ENCODE assay signal across 8 mouse cellular contexts in genomic region chr7:72305971-72306370, GRCm38 (mm10). TPM values are rescaled to one million over a fixed set of nuclear protein-coding genes. Genes with fewer than 3 reads are reported as not detected.
DNase-seq lines count a peak whose midpoint lies in the region; ATAC-seq lines count a peak whose summit lies in the region.

No protein-coding gene starts in this region.

- H3K4me3 ChIP-seq in megakaryocyte, embryonic 14.5 days (replicated peaks): peak overlapping the region; percentile 94
- H3K4me3 ChIP-seq in forebrain, embryonic 13.5 days: peak overlapping the region; percentile 41
- peak overlapping the region; percentile 58 for H3K4me3 ChIP-seq in kidney, embryonic 14.5 days (ENCODE audit: low read length)

- H3K27me3 ChIP-seq in megakaryocyte, embryonic 14.5 days (replicated peaks): peaks cover 11% of the 10 kb centered on the region
- peaks cover 32% of the 10 kb centered on the region for H3K27me3 ChIP-seq in forebrain, embryonic 13.5 days
- 0 out of 2 replicates have a peak, but pooled peaks cover 3% of the 10 kb centered on the region for H3K27me3 ChIP-seq in kidney, embryonic 14.5 days (ENCODE audit: control insufficient read depth, insufficient read depth, low read length)

- H3K4me2 ChIP-seq in forebrain, embryonic 13.5 days: peak overlapping the region; percentile 90
- H3K4me2 ChIP-seq in kidney, embryonic 14.5 days (replicated peaks; ENCODE audit: low read depth, low read length): peak overlapping the region; percentile 99

- peak; percentile 27 for DNase-seq in lung, postnatal 25 days (ENCODE audit: low spot score)
- DNase-seq in layer of hippocampus, postnatal 25 days (ENCODE audit: extremely low spot score in 1 of 2, low spot score in 1 of 2): no peak
- no peak for DNase-seq in gastrocnemius, postnatal 25 days
- DNase-seq in right cerebral cortex, adult 18-20 months: no peak

- no peaks in the 10 kb centered on the region for H3K36me3 ChIP-seq in megakaryocyte, embryonic 14.5 days (replicated peaks; ENCODE audit: low read length)
- no peaks in the 10 kb centered on the region for H3K36me3 ChIP-seq in forebrain, embryonic 13.5 days (ENCODE audit: poor library complexity, severe bottlenecking)
- no peaks in the 10 kb centered on the region for H3K36me3 ChIP-seq in kidney, embryonic 14.5 days (ENCODE audit: control insufficient read depth, insufficient read depth, low read length)

- WGBS in forebrain, embryonic 13.5 days: 1% methylated on average over 14 of the region's 14 CpGs
- WGBS in kidney, embryonic 14.5 days: 2% methylated on average over 14 of the region's 14 CpGs

- no peak overlapping the region for H3K27ac ChIP-seq in forebrain, embryonic 13.5 days
- H3K27ac ChIP-seq in kidney, embryonic 14.5 days (ENCODE audit: low read depth, low read length): no peak overlapping the region

- H3K9ac ChIP-seq in forebrain, embryonic 13.5 days: peak overlapping the region; percentile 35
- H3K9ac ChIP-seq in kidney, embryonic 14.5 days (ENCODE audit: low read depth, low read length): peak overlapping the region; percentile 48

- peaks cover 51% of the 10 kb centered on the region for H3K4me1 ChIP-seq in megakaryocyte, embryonic 14.5 days
- H3K4me1 ChIP-seq in forebrain, embryonic 13.5 days: peaks cover 11% of the 10 kb centered on the region
- H3K4me1 ChIP-seq in kidney, embryonic 14.5 days (ENCODE audit: control insufficient read depth, insufficient read depth, low read length): no peaks in the 10 kb centered on the region

- ATAC-seq in megakaryocyte, adult 5-6 weeks (ENCODE audit: poor library complexity, severe bottlenecking): no peak
- ATAC-seq in forebrain, embryonic 13.5 days: peak; percentile 24
- ATAC-seq in kidney, embryonic 14.5 days (ENCODE audit: low FRiP score, low TSS enrichment): peak; percentile 45; the same call in 1 of the 2 replicates

- no peaks in the 10 kb centered on the region for H3K9me3 ChIP-seq in megakaryocyte, embryonic 14.5 days
- H3K9me3 ChIP-seq in forebrain, embryonic 13.5 days (replicated peaks): no peaks in the 10 kb centered on the region
- no peaks in the 10 kb centered on the region for H3K9me3 ChIP-seq in kidney, embryonic 14.5 days (ENCODE audit: control insufficient read depth, low read length)

RNA-seq across cellular contexts. Expression of gene Mctp2, which starts 0.4 kb away (rescaled TPM):
- polyA plus RNA-seq in megakaryocyte, embryonic 14.5 days (2012; ENCODE audit: insufficient read depth, low replicate concordance): not detected in 2 replicates
- total RNA-seq in megakaryocyte, adult 5-6 weeks (2015): 9.5 and 10.7 TPM in 2 replicates
- total RNA-seq in megakaryocyte, adult 5-6 weeks (2017): 7.0 and 8.5 TPM in 2 replicates
- 0.10 and 0.13 TPM in 2 replicates for polyA plus RNA-seq in forebrain, embryonic 13.5 days (2015; fragmentation: Nextera tagmentation; extraction: Ambion mirVana)
- 4.0 and 7.0 TPM in 2 replicates for polyA plus RNA-seq in kidney, embryonic 14.5 days (2014; fragmentation: Nextera tagmentation; extraction: Ambion mirVana)
- 1 to 10 TPM; 1.2 to 1.4 TPM for total RNA-seq in layer of hippocampus, postnatal 25 days (2021)
- under 1 TPM; 0.11 to 0.26 TPM for total RNA-seq in gastrocnemius, postnatal 25 days (2021)

Comparison
In these comparisons a context has a peak if more than half of its experiments do, and no peak if none do; other contexts are left out.
1. H3K4me3 ChIP-seq: peak in every context shown above with its lines; median percentile 94 in megakaryocyte, embryonic 14.5 days; 58 in kidney, embryonic 14.5 days; 41 in forebrain, embryonic 13.5 days.